Mouse (Mus musculus): ENCODE measurements at regions not wholly inside any gene's neighbourhood (a gene's known extent, or its start where the extent isn't known, plus 50 kb on each side); places are given as distances from the start of the nearest gene placed in this dataset.

GRCm38 (mm10) chr7:130036845-130037572 lies 445.3 kb downstream of the Wdr11 start:
- H3K27ac ChIP-seq (ENCODE audit: low read length): no peak overlapping the region
- ATAC-seq: no peak
- H3K4me3 ChIP-seq (replicated peaks; ENCODE audit: low read length): no peak overlapping the region
- H3K4me1 ChIP-seq (replicated peaks; ENCODE audit: control insufficient read depth, insufficient read depth, low read length): no peaks in the 10 kb centered on the region
- WGBS: 60% methylated on average over 8 of the region's 8 CpGs
- no peaks in the 10 kb centered on the region for H3K27me3 ChIP-seq (replicated peaks; ENCODE audit: control insufficient read depth, insufficient read depth, low read length)
- no peak overlapping the region for H3K4me2 ChIP-seq (ENCODE audit: low read length)
- H3K36me3 ChIP-seq (ENCODE audit: control insufficient read depth, insufficient read depth): no peaks in the 10 kb centered on the region
- no peak overlapping the region for H3K9ac ChIP-seq (replicated peaks; ENCODE audit: low read depth, low read length)
- H3K9me3 ChIP-seq (ENCODE audit: control insufficient read depth, low read length): no peaks in the 10 kb centered on the region

- no peak overlapping the region for H3K4me3 ChIP-seq (replicated peaks; ENCODE audit: low read length)
- H3K27ac ChIP-seq (ENCODE audit: low read length): no peak overlapping the region
- no peaks in the 10 kb centered on the region for H3K4me1 ChIP-seq (replicated peaks; ENCODE audit: control insufficient read depth, insufficient read depth, low read length)
- H3K36me3 ChIP-seq (ENCODE audit: control insufficient read depth, insufficient read depth): no peaks in the 10 kb centered on the region
- ATAC-seq: no peak
- H3K9ac ChIP-seq (replicated peaks; ENCODE audit: low read depth, low read length): no peak overlapping the region
- H3K27me3 ChIP-seq (replicated peaks; ENCODE audit: control insufficient read depth, insufficient read depth, low read length): no peaks in the 10 kb centered on the region
- H3K4me2 ChIP-seq (ENCODE audit: low read length): no peak overlapping the region
- WGBS: 69% methylated on average over 4 of the region's 4 CpGs
- H3K9me3 ChIP-seq (ENCODE audit: control insufficient read depth, low read length): no peaks in the 10 kb centered on the region
Measured at GRCm38 (mm10) chr7:130037573-130037925, 445.9 kb downstream of the Wdr11 start.

- Histone ChIP-seq H3K27me3 (replicated peaks; ENCODE audit: control insufficient read depth, insufficient read depth, low read length) (no peaks in the 10 kb centered on the region), H3K9me3 (ENCODE audit: control insufficient read depth, low read length) (no peaks in the 10 kb centered on the region), H3K4me3 (replicated peaks; ENCODE audit: low read length) (no peak overlapping the region), H3K4me2 (ENCODE audit: low read length) (no peak overlapping the region), H3K36me3 (ENCODE audit: control insufficient read depth, insufficient read depth) (no peaks in the 10 kb centered on the region), H3K27ac (ENCODE audit: low read length) (no peak overlapping the region), H3K4me1 (replicated peaks; ENCODE audit: control insufficient read depth, insufficient read depth, low read length) (no peaks in the 10 kb centered on the region), H3K9ac (replicated peaks; ENCODE audit: low read depth, low read length) (no peak overlapping the region)
- WGBS: 78% methylated on average over 8 of the region's 8 CpGs
- no peak for ATAC-seq
Measured at GRCm38 (mm10) chr7:130040596-130040995, 448.9 kb downstream of the Wdr11 start.

- 93% methylated on average over 11 of the region's 11 CpGs for WGBS
- no peak for ATAC-seq
- Histone ChIP-seq H3K4me3 (replicated peaks; ENCODE audit: low read length) (no peak overlapping the region), H3K4me2 (ENCODE audit: low read length) (no peak overlapping the region), H3K27ac (ENCODE audit: low read length) (no peak overlapping the region), H3K9ac (replicated peaks; ENCODE audit: low read depth, low read length) (no peak overlapping the region), H3K9me3 (ENCODE audit: control insufficient read depth, low read length) (no peaks in the 10 kb centered on the region), H3K36me3 (ENCODE audit: control insufficient read depth, insufficient read depth) (no peaks in the 10 kb centered on the region), H3K27me3 (replicated peaks; ENCODE audit: control insufficient read depth, insufficient read depth, low read length) (no peaks in the 10 kb centered on the region), H3K4me1 (replicated peaks; ENCODE audit: control insufficient read depth, insufficient read depth, low read length) (no peaks in the 10 kb centered on the region)
Measured at GRCm38 (mm10) chr7:130041402-130041965, 449.8 kb downstream of the Wdr11 start.

GRCm38 (mm10) chr7:130042296-130042910 lies 450.7 kb downstream of the Wdr11 start:
- H3K27me3 ChIP-seq (replicated peaks; ENCODE audit: control insufficient read depth, insufficient read depth, low read length): no peaks in the 10 kb centered on the region
- no peak overlapping the region for H3K4me3 ChIP-seq (replicated peaks; ENCODE audit: low read length)
- H3K9me3 ChIP-seq (ENCODE audit: control insufficient read depth, low read length): no peaks in the 10 kb centered on the region
- no peaks in the 10 kb centered on the region for H3K36me3 ChIP-seq (ENCODE audit: control insufficient read depth, insufficient read depth)
- no peak for ATAC-seq
- H3K4me1 ChIP-seq (replicated peaks; ENCODE audit: control insufficient read depth, insufficient read depth, low read length): no peaks in the 10 kb centered on the region
- WGBS: 66% methylated on average over 5 of the region's 5 CpGs
- H3K9ac ChIP-seq (replicated peaks; ENCODE audit: low read depth, low read length): no peak overlapping the region
- H3K27ac ChIP-seq (ENCODE audit: low read length): no peak overlapping the region
- H3K4me2 ChIP-seq (ENCODE audit: low read length): no peak overlapping the region

- no peak overlapping the region for H3K4me3 ChIP-seq (replicated peaks; ENCODE audit: low read length)
- H3K27ac ChIP-seq (ENCODE audit: low read length): no peak overlapping the region
- no peak overlapping the region for H3K9ac ChIP-seq (replicated peaks; ENCODE audit: low read depth, low read length)
- no peaks in the 10 kb centered on the region for H3K4me1 ChIP-seq (replicated peaks; ENCODE audit: control insufficient read depth, insufficient read depth, low read length)
- no peaks in the 10 kb centered on the region for H3K27me3 ChIP-seq (replicated peaks; ENCODE audit: control insufficient read depth, insufficient read depth, low read length)
- no peaks in the 10 kb centered on the region for H3K9me3 ChIP-seq (ENCODE audit: control insufficient read depth, low read length)
- 65% methylated on average over 21 of the region's 21 CpGs for WGBS
- no peaks in the 10 kb centered on the region for H3K36me3 ChIP-seq (ENCODE audit: control insufficient read depth, insufficient read depth)
- no peak overlapping the region for H3K4me2 ChIP-seq (ENCODE audit: low read length)
- no peak for ATAC-seq
Measured at GRCm38 (mm10) chr7:130043397-130044234, 452.0 kb downstream of the Wdr11 start.

GRCm38 (mm10) chr7:130044235-130044553 lies 452.5 kb downstream of the Wdr11 start:
- 94% methylated on average over 6 of the region's 6 CpGs for WGBS
- no peaks in the 10 kb centered on the region for H3K4me1 ChIP-seq (replicated peaks; ENCODE audit: control insufficient read depth, insufficient read depth, low read length)

GRCm38 (mm10) chr7:130044581-130044980 lies 452.9 kb downstream of the Wdr11 start:
- Histone ChIP-seq H3K27ac (ENCODE audit: low read length) (no peak overlapping the region), H3K36me3 (ENCODE audit: control insufficient read depth, insufficient read depth) (no peaks in the 10 kb centered on the region), H3K4me2 (ENCODE audit: low read length) (no peak overlapping the region), H3K4me3 (replicated peaks; ENCODE audit: low read length) (no peak overlapping the region), H3K4me1 (replicated peaks; ENCODE audit: control insufficient read depth, insufficient read depth, low read length) (no peaks in the 10 kb centered on the region), H3K9ac (replicated peaks; ENCODE audit: low read depth, low read length) (no peak overlapping the region), H3K27me3 (replicated peaks; ENCODE audit: control insufficient read depth, insufficient read depth, low read length) (no peaks in the 10 kb centered on the region), H3K9me3 (ENCODE audit: control insufficient read depth, low read length) (no peaks in the 10 kb centered on the region)
- WGBS: 73% methylated on average over 6 of the region's 6 CpGs
- ATAC-seq: no peak

More at GRCm38 (mm10) chr7:130044235-130044553, 452.5 kb downstream of the Wdr11 start:
- no peak for ATAC-seq
- Histone ChIP-seq H3K9ac (replicated peaks; ENCODE audit: low read depth, low read length) (no peak overlapping the region), H3K4me3 (replicated peaks; ENCODE audit: low read length) (no peak overlapping the region), H3K27me3 (replicated peaks; ENCODE audit: control insufficient read depth, insufficient read depth, low read length) (no peaks in the 10 kb centered on the region), H3K27ac (ENCODE audit: low read length) (no peak overlapping the region), H3K36me3 (ENCODE audit: control insufficient read depth, insufficient read depth) (no peaks in the 10 kb centered on the region), H3K4me2 (ENCODE audit: low read length) (no peak overlapping the region), H3K9me3 (ENCODE audit: control insufficient read depth, low read length) (no peaks in the 10 kb centered on the region)

- no peak overlapping the region for H3K27ac ChIP-seq (ENCODE audit: low read length)
- no peak overlapping the region for H3K9ac ChIP-seq (replicated peaks; ENCODE audit: low read depth, low read length)
- H3K9me3 ChIP-seq (ENCODE audit: control insufficient read depth, low read length): no peaks in the 10 kb centered on the region
- no peaks in the 10 kb centered on the region for H3K4me1 ChIP-seq (replicated peaks; ENCODE audit: control insufficient read depth, insufficient read depth, low read length)
- H3K27me3 ChIP-seq (replicated peaks; ENCODE audit: control insufficient read depth, insufficient read depth, low read length): no peaks in the 10 kb centered on the region
- H3K4me3 ChIP-seq (replicated peaks; ENCODE audit: low read length): no peak overlapping the region
- H3K36me3 ChIP-seq (ENCODE audit: control insufficient read depth, insufficient read depth): no peaks in the 10 kb centered on the region
- WGBS: 70% methylated on average over 2 of the region's 2 CpGs
- ATAC-seq: no peak
- no peak overlapping the region for H3K4me2 ChIP-seq (ENCODE audit: low read length)
Measured at GRCm38 (mm10) chr7:130046086-130046485, 454.4 kb downstream of the Wdr11 start.
